Mouse (Mus musculus) liver, postnatal 0 days (tissue): Measurements from ENCODE around the gene Rgs6. TPM values are rescaled to one million over a fixed set of nuclear protein-coding genes. Genes with fewer than 3 reads are reported as not detected.

Source experiments
- ATAC-seq: fragments of 200-750 bp; cut with Nextera tagmentation; 2 replicates; pipeline ENCODE4 v1.8.0; 2017; ENCODE audit warnings: mild to moderate bottlenecking, moderate library complexity
- DNase-seq: peaks from one replicate; pipeline ENCODE4 v3.0.0-alpha.2; 2016
- H3K27ac ChIP-seq: fragments of 300-500 bp; sonication (generic); 2 replicates; pipeline ENCODE4 v1.5.1; 2014; ENCODE audit warnings: antibody characterized with exemption, moderate library complexity, mild to moderate bottlenecking, low read depth
- H3K27me3 ChIP-seq: fragments of 300-500 bp; sonication (generic); 2 replicates; pipeline ENCODE4 v1.6.1; 2014; ENCODE audit warnings: low read length, control low read depth, mixed read lengths; ENCODE audit not compliant: insufficient read depth
- H3K36me3 ChIP-seq: fragments of 300-500 bp; sonication (generic); replicated peaks from 2 replicates; pipeline ENCODE4 v1.6.1; 2014; ENCODE audit warnings: mild to moderate bottlenecking, control low read depth, low read length, moderate library complexity, mixed read lengths; ENCODE audit not compliant: insufficient read depth
- H3K4me1 ChIP-seq: fragments of 300-500 bp; sonication (generic); 2 replicates; pipeline ENCODE4 v1.6.1; 2014; ENCODE audit warnings: antibody characterized with exemption, mild to moderate bottlenecking, control low read depth; ENCODE audit not compliant: insufficient read depth
- H3K4me2 ChIP-seq: fragments of 300-500 bp; sonication (generic); 2 replicates; pipeline ENCODE4 v1.6.1; 2014; ENCODE audit warnings: low read depth, mild to moderate bottlenecking, low read length, moderate library complexity, mixed read lengths
- H3K4me3 ChIP-seq: fragments of 300-500 bp; sonication (generic); 2 replicates; pipeline ENCODE4 v1.5.1; 2014; ENCODE audit warnings: low read depth, low read length
- H3K9ac ChIP-seq: fragments of 300-500 bp; sonication (generic); replicated peaks from 2 replicates; pipeline ENCODE4 v1.6.1; 2014; ENCODE audit warnings: mild to moderate bottlenecking, moderate library complexity
- H3K9me3 ChIP-seq: fragments of 300-500 bp; sonication (generic); 2 replicates; pipeline ENCODE4 v1.6.1; 2016; ENCODE audit warnings: mild to moderate bottlenecking, control low read depth, low read length, mixed read lengths
- CTCF ChIP-seq: sonication (generic); IDR thresholded peaks from 2 replicates; pipeline ENCODE4 v1.5.1; 2016; ENCODE audit warnings: antibody characterized with exemption, low read depth
- EP300 ChIP-seq: IDR thresholded peaks from 2 replicates; pipeline ENCODE4 v1.6.1; 2016; ENCODE audit warnings: antibody characterized with exemption, low read depth, mild to moderate bottlenecking
- WGBS: fragments of 180-500 bp; shearing (Covaris S2); extraction: QIAGEN DNeasy Blood & Tissue Kit; methylation state at CpG from one replicate; pipeline ENCODE4 v1.1.7; 2014; ENCODE audit not compliant: insufficient replicate concordance; 5-methylcytosine and 5-hydroxymethylcytosine counted together
- polyA plus RNA-seq: library from polyadenylated mRNA; unstranded; fragments of >200 nt; fragmentation: Nextera tagmentation; extraction: Ambion mirVana; gene quantifications from 2 replicates; pipeline ENCODE4 v1.2.1, GENCODE M21; 2015

Gene Rgs6
- polyA plus RNA-seq, 1 experiment from 2014 or later: 0.09 TPM

DNA sequence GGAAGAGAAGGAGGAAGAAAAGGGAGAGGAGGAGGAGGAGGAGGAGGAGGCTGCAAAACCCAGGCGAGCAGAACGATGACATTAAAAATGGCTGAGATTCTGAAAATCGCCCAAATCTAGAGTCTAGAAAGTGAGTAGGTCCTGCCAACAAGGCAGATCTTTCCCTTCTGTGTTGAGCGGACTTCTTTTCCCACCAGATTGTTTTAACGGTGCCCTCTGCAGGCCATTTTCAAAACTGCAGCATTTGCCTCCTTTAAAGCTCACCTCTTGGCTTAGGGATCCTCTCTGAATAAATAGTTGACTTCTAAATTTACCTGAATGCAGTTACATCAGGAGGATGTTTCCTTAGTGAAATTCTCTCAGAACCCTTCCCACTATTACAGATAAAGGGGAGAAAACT is 358.4 kb downstream of the Rgs6 start:
- Histone ChIP-seq H3K9ac (no peak overlapping the region), H3K4me3 (no peak overlapping the region), H3K36me3 (no peaks in the 10 kb centered on the region), H3K27me3 (no peaks in the 10 kb centered on the region), H3K27ac (no peak overlapping the region), H3K4me1 (no peaks in the 10 kb centered on the region), H3K9me3 (no peaks in the 10 kb centered on the region), H3K4me2 (no peak overlapping the region)
- ATAC-seq (no peak), DNase-seq (peak; percentile 76)
- TF ChIP-seq CTCF (peak; percentile 76), EP300 (no peak)
- WGBS: 11% methylated on average over 5 of the region's 5 CpGs

DNA sequence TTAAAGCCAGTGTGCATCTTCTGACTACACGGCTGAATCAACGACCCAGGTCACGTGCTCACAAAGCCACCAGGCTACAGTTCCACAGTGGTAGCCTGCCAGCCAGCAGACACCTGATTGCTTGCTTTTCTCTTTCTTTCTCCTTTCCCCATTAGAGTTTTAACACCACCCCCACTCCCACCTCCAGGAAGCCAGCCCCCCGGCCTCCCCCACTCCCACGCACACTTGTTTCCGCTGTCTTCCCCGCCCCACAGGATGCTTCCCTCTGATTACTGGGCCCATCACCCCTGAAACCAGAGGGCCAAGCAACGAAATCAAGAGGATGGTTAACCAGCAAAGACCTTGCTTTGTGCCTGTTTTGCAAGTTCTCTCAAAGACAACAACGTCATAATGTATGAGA is 373.0 kb downstream of the Rgs6 start:
- WGBS: 59% methylated on average over 9 of the region's 9 CpGs
- Histone ChIP-seq H3K9me3 (no peaks in the 10 kb centered on the region), H3K4me2 (no peak overlapping the region), H3K4me3 (no peak overlapping the region), H3K27ac (no peak overlapping the region), H3K27me3 (no peaks in the 10 kb centered on the region), H3K4me1 (no peaks in the 10 kb centered on the region), H3K9ac (no peak overlapping the region), H3K36me3 (no peaks in the 10 kb centered on the region)
- ATAC-seq: no peak
- no peak for DNase-seq
- TF ChIP-seq CTCF (no peak), EP300 (no peak)

DNA sequence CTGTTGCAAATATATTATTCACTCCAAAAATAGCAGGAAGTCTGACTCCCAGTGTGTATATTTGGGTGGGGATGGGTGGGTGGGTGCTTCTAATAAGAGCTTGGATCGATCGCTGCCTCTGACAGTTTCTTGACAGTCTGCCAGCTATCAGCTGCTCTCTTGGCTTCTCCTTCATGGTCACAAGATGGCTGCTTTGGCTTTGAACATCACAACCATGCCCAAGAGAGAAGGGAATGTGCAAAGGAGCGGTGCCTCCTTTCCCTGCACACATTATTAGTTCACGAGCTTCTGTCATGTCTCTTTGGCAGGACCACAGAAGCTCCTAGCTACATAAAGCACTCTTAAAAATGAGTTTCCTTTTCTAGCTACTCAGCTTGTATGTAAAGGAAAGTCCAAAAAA is 373.8 kb downstream of the Rgs6 start:
- TF ChIP-seq CTCF (no peak), EP300 (no peak)
- H3K4me2 ChIP-seq: no peak overlapping the region
- 75% methylated on average over 4 of the region's 4 CpGs for WGBS
- H3K36me3 ChIP-seq: no peaks in the 10 kb centered on the region
- H3K4me1 ChIP-seq: no peaks in the 10 kb centered on the region
- ATAC-seq: no peak
- H3K27me3 ChIP-seq: no peaks in the 10 kb centered on the region
- no peaks in the 10 kb centered on the region for H3K9me3 ChIP-seq
- DNase-seq: no peak
- H3K4me3 ChIP-seq: no peak overlapping the region
- no peak overlapping the region for H3K27ac ChIP-seq
- no peak overlapping the region for H3K9ac ChIP-seq

DNA sequence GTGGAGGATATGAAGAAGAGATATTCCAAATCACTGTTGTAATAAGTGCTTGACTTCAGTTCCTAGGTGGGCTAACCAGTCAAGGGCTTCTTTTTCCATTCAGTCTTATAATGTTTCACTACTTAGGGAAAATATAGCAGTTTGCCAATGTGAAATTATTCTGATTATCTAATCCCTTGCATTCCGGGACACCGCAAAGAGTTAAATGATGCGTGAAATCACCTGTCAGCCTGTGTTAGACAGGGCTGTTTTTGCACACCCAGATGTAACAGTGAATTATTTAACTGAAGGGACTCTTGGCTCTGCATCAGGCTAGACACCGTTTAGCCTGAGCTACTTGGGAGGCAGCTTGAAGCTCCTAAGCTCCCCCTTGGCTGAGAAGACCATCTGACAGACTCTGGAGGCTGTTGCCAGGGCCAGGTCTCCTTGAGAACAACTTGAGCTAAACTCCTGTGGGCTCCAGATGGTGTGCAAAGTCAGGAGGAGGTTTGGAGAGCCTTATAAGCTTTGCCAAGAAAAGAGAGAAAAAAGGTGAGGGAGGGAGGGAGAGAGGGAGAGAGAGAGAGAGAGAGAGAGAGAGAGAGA is 382.5 kb downstream of the Rgs6 start:
- H3K4me3 ChIP-seq: no peak overlapping the region
- no peaks in the 10 kb centered on the region for H3K27me3 ChIP-seq
- WGBS: 79% methylated on average over 4 of the region's 4 CpGs
- no peak overlapping the region for H3K27ac ChIP-seq
- H3K9ac ChIP-seq: no peak overlapping the region
- DNase-seq: no peak
- ATAC-seq: no peak
- TF ChIP-seq CTCF: no peak
- no peak for TF ChIP-seq EP300
- no peaks in the 10 kb centered on the region for H3K4me1 ChIP-seq
- no peaks in the 10 kb centered on the region for H3K36me3 ChIP-seq
- H3K9me3 ChIP-seq: no peaks in the 10 kb centered on the region
- H3K4me2 ChIP-seq: no peak overlapping the region

DNA sequence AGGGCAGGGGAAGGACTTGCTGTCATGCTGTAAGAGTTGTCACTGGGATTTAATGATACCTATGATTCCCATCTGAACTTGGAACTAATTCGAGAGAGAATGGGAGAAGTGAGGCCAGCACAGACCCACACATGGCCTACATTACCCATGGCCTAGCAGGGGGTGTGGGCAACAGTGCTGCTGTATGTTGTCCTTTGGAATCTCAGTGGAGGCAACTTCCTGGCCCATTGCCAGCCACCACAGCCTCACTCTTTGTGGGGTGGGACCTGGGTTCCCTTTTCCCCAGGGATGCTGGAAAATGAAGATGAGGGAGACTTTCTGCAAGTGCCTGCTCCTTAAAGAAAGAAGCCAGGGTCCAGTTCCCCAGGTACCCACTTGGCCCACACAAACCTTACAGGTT is 383.1 kb downstream of the Rgs6 start:
- Histone ChIP-seq H3K9me3 (no peaks in the 10 kb centered on the region), H3K4me1 (no peaks in the 10 kb centered on the region), H3K36me3 (no peaks in the 10 kb centered on the region), H3K4me3 (no peak overlapping the region), H3K27me3 (no peaks in the 10 kb centered on the region), H3K27ac (no peak overlapping the region), H3K9ac (no peak overlapping the region), H3K4me2 (no peak overlapping the region)
- ATAC-seq (no peak), DNase-seq (no peak)
- 70% methylated on average over 1 of the region's 1 CpGs for WGBS
- no peak for TF ChIP-seq CTCF
- no peak for TF ChIP-seq EP300

DNA sequence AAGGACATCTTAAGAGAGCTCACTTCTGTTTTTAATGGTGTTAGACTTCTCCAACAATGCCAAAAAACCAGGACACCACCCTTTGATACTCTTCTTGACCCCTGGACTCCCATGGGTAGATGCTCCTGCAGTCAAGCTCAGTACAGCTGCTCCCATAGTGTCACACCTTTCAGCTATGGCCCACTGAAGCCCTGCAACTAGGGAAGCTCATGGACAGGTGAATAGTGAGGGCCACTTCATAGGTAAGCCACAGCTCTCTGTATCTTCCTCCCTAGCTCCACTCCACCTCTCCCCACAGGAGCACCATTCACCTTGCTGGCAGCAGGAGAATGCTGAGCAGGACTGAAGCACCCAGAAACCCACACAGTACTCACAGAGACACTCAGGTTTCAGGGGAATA is 384.6 kb downstream of the Rgs6 start:
- H3K4me2 ChIP-seq: no peak overlapping the region
- no peaks in the 10 kb centered on the region for H3K4me1 ChIP-seq
- no peak for TF ChIP-seq CTCF
- no peak for TF ChIP-seq EP300
- H3K9ac ChIP-seq: no peak overlapping the region
- no peaks in the 10 kb centered on the region for H3K36me3 ChIP-seq
- no peaks in the 10 kb centered on the region for H3K9me3 ChIP-seq
- no peak overlapping the region for H3K27ac ChIP-seq
- no peak overlapping the region for H3K4me3 ChIP-seq
- DNase-seq (no peak), ATAC-seq (no peak)
- H3K27me3 ChIP-seq: no peaks in the 10 kb centered on the region

DNA sequence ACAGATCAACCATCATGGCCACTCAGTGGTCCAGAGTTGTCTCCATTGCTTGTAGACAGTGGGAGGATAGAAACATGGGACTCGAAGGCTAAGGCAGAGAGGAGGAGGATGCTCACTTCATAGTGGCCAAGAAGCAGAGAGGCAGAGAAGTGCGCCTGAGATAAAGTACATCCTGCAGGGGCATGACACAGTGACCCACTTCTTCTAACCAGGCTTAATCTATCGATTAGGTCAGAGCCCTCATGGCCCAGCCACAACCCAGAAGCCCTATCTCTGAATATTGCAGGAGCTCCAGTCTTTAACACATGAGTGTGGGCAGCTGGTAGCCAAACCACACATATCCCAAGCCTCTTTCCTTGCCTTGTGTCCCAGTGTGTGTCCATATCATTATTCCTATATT is 385.7 kb downstream of the Rgs6 start:
- ATAC-seq: no peak
- DNase-seq: no peak
- 76% methylated on average over 3 of the region's 3 CpGs for WGBS
- Histone ChIP-seq H3K9me3 (no peaks in the 10 kb centered on the region), H3K4me3 (no peak overlapping the region), H3K27me3 (no peaks in the 10 kb centered on the region), H3K4me1 (no peaks in the 10 kb centered on the region; the same call in 1 of the 2 replicates), H3K9ac (no peak overlapping the region), H3K36me3 (no peaks in the 10 kb centered on the region), H3K4me2 (no peak overlapping the region), H3K27ac (no peak overlapping the region)
- no peak for TF ChIP-seq EP300
- TF ChIP-seq CTCF: no peak
